Mouse (Mus musculus) limb, embryonic 14.5 days (tissue): Measurements from ENCODE around the gene Phf21a. TPM values are rescaled to one million over a fixed set of nuclear protein-coding genes. Genes with fewer than 3 reads are reported as not detected.

ENCODE experiments used
- ATAC-seq: fragments of 200-750 bp; cut with Nextera tagmentation; 2 replicates; pipeline ENCODE4 v1.8.0; 2017; ENCODE audit warnings: low read depth, moderate number of reproducible peaks, moderate TSS enrichment; ENCODE audit not compliant: low FRiP score
- DNase-seq: peaks from one replicate; pipeline ENCODE4 v3.0.0-alpha.2; 2015; ENCODE audit warnings: low spot score
- H3K27ac ChIP-seq: fragments of 300-500 bp; sonication (generic); replicated peaks from 2 replicates; pipeline ENCODE4 v1.5.1; 2014; ENCODE audit warnings: low read depth, mild to moderate bottlenecking, low read length, moderate library complexity, mixed read lengths
- H3K27me3 ChIP-seq: fragments of 300-500 bp; sonication (generic); 2 replicates; pipeline ENCODE4 v1.6.1; 2014; ENCODE audit warnings: low read length, mixed read lengths; ENCODE audit not compliant: control insufficient read depth, insufficient read depth
- H3K36me3 ChIP-seq: fragments of 300-500 bp; sonication (generic); 2 replicates; pipeline ENCODE4 v1.6.1; 2014; ENCODE audit warnings: mild to moderate bottlenecking, low read length, moderate library complexity, mixed read lengths; ENCODE audit not compliant: control insufficient read depth, insufficient read depth
- H3K4me1 ChIP-seq: fragments of 300-500 bp; sonication (generic); 2 replicates; pipeline ENCODE4 v1.6.1; 2014; ENCODE audit warnings: antibody characterized with exemption, low read length, mixed read lengths; ENCODE audit not compliant: control insufficient read depth, insufficient read depth
- H3K4me2 ChIP-seq: fragments of 300-500 bp; sonication (generic); replicated peaks from 2 replicates; pipeline ENCODE4 v1.6.1; 2014; ENCODE audit warnings: low read depth, mild to moderate bottlenecking, low read length, moderate library complexity; ENCODE audit not compliant: severe bottlenecking
- H3K4me3 ChIP-seq: fragments of 300-500 bp; sonication (generic); replicated peaks from 2 replicates; pipeline ENCODE4 v1.5.1; 2014; ENCODE audit warnings: low read length
- H3K9ac ChIP-seq: fragments of 300-500 bp; sonication (generic); 2 replicates; pipeline ENCODE4 v1.6.1; 2014; ENCODE audit warnings: mild to moderate bottlenecking, low read depth, low read length, moderate library complexity; ENCODE audit not compliant: severe bottlenecking
- H3K9me3 ChIP-seq: fragments of 300-500 bp; sonication (generic); 2 replicates; pipeline ENCODE4 v1.6.1; 2016; ENCODE audit warnings: low read length; ENCODE audit not compliant: control insufficient read depth
- POLR2A ChIP-seq: fragments of 200-500 bp; IDR thresholded peaks from 2 replicates; pipeline ENCODE4 v1.8.0; 2012; ENCODE audit warnings: inconsistent platforms, mild to moderate bottlenecking, moderate library complexity, borderline replicate concordance; ENCODE audit not compliant: insufficient read depth, insufficient read length; ENCODE audit errors: extremely low read depth
- WGBS: fragments of 180-500 bp; shearing (Covaris S2); extraction: QIAGEN DNeasy Blood & Tissue Kit; methylation state at CpG from one replicate; pipeline ENCODE4 v1.1.7; 2014; 5-methylcytosine and 5-hydroxymethylcytosine counted together
- polyA plus RNA-seq, 2 experiments: library from polyadenylated mRNA; depleted of rRNA in 1 of 2; stranded (reverse) in 1 of 2; unstranded in 1 of 2; fragments of >200 nt; fragmentation: Nextera tagmentation in 1 of 2; extraction: Ambion mirVana in 1 of 2; gene quantifications; 2 replicates each; pipeline versions ENCODE4 v1.2.1 to v1.2.3; 2012 to 2014

The Phf21a gene
- polyA plus RNA-seq, 2 experiments = 38.2 to 96.0 TPM

DNA sequence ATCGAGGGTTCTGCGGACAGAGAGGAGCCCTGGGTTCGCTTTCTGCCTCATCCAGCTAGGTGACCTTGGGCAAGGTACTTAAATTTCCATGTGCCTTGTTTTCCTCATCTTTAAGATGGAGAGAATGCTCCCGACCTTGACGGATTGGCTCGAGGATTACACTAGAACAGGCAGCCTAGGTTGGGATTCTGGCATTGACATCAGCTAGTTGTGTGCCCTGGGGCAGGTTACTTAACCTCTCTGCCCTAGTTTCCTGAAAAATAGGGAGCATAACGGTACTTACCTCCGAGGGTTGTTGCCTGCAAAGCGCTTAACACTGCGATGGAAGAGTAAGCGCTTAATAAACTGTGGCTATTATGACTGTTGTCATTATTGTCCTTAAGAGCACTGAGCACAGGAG, 34.0 kb upstream of the Phf21a start:
- ATAC-seq (no peak), DNase-seq (no peak)
- no peak for TF ChIP-seq POLR2A
- Histone ChIP-seq H3K9ac (peak overlapping the region; percentile 61), H3K4me1 (peaks cover 34% of the 10 kb centered on the region), H3K4me3 (peak overlapping the region; percentile 60), H3K36me3 (no peaks in the 10 kb centered on the region), H3K4me2 (peak overlapping the region; percentile 93), H3K27ac (no peak overlapping the region), H3K9me3 (no peaks in the 10 kb centered on the region), H3K27me3 (peaks cover 12% of the 10 kb centered on the region; the same call in 1 of the 2 replicates)
- 2% methylated on average over 11 of the region's 11 CpGs for WGBS

DNA sequence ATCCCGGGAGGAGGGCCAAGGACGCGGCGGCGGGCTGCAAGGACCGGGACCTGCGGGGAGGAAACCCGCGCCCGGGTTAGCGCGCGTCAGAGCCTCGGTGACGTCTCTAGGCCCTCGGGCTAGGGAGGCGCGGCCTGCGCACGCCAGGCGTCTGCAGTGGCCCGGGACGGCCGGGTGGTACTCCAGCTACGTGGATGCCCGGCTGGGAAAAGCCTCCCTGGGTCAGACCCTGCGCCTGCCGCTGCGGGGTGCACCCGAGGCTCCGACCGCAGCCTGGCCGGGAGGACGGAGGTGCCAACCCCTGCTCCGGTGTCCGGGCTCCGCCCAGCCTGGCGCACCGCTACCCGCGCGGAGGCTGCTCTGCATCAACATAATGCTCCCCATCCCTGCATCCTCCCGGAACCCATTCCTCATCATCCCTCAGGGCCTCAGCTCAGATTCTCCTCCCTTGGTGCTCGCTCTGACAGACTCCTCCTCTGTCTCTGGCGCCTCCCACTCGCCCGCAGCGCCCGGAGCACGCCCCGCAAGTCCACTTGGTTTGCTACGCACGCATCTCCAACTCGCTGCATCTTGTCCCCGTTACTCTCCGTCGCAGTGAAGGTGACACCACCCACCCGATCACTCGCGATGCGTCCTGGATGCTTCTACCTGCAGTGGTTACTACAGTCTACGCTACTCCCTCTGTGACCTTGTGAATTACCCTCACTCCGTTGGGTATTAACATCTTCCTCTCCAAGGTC, 33.3 kb upstream of the Phf21a start:
- H3K4me2 ChIP-seq = peak overlapping the region; percentile 93
- peaks cover 29% of the 10 kb centered on the region for H3K4me1 ChIP-seq
- ATAC-seq (no peak), DNase-seq (peak; percentile 54)
- no peak overlapping the region for H3K27ac ChIP-seq
- no peaks in the 10 kb centered on the region for H3K9me3 ChIP-seq
- 2% methylated on average over 54 of the region's 63 CpGs for WGBS
- TF ChIP-seq POLR2A = no peak
- no peaks in the 10 kb centered on the region for H3K36me3 ChIP-seq
- peak overlapping the region; percentile 61 for H3K9ac ChIP-seq
- peaks cover 12% of the 10 kb centered on the region; the same call in 1 of the 2 replicates for H3K27me3 ChIP-seq
- H3K4me3 ChIP-seq = peak overlapping the region; percentile 60

DNA sequence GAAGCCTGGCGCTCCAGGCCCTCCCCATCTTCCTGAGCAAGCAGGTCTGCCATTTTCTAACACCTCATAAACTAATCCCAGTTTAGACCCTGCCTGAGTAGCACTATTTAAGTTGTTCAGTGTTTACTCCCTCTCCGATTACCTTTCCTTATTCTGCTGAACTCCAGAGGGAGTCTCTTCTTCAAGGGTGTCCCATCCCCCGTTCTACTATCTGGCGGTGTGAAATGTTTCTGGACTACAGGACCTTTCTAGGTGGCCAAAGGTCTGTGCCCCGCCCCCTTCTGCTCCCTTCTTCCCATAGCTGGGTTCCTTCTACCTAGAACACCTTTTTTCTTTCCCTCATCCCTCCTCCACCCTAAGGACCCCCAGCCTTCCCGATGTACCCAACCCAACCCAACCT, 32.6 kb upstream of the Phf21a start:
- ATAC-seq = no peak
- peaks cover 12% of the 10 kb centered on the region; the same call in 1 of the 2 replicates for H3K27me3 ChIP-seq
- H3K9ac ChIP-seq = peak overlapping the region; percentile 61; the same call in 1 of the 2 replicates
- no peak for TF ChIP-seq POLR2A
- H3K9me3 ChIP-seq = no peaks in the 10 kb centered on the region
- no peaks in the 10 kb centered on the region for H3K36me3 ChIP-seq
- 14% methylated on average over 6 of the region's 6 CpGs for WGBS
- peak overlapping the region; percentile 93 for H3K4me2 ChIP-seq
- peaks cover 25% of the 10 kb centered on the region for H3K4me1 ChIP-seq
- no peak for DNase-seq
- peak overlapping the region; percentile 60 for H3K4me3 ChIP-seq
- no peak overlapping the region for H3K27ac ChIP-seq

DNA sequence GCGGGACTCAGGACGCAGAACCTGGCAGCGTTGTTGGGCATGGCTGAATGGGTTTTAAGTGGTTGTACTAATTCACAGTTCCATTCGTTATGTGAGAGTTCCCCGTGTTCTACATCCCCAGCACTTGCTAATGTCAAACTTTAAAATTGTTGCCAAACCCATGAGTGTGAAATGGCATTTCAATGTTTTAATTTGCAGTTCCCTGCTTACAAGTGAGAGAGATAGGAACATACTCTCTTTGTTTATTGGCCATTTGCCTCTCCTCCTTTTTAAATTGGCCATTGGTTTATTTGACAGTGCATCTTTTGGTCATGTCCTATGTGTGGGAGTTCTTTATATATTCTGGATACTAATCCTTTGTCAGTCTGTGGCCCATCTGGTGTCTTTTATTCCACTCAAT, 31.6 kb upstream of the Phf21a start:
- no peak overlapping the region for H3K4me3 ChIP-seq
- peaks cover 12% of the 10 kb centered on the region; the same call in 1 of the 2 replicates for H3K27me3 ChIP-seq
- TF ChIP-seq POLR2A = no peak
- peaks cover 15% of the 10 kb centered on the region for H3K4me1 ChIP-seq
- ATAC-seq = no peak
- H3K27ac ChIP-seq = no peak overlapping the region
- WGBS = 73% methylated on average over 5 of the region's 5 CpGs
- DNase-seq = no peak
- H3K36me3 ChIP-seq = no peaks in the 10 kb centered on the region
- no peak overlapping the region for H3K9ac ChIP-seq
- H3K9me3 ChIP-seq = no peaks in the 10 kb centered on the region
- H3K4me2 ChIP-seq = no peak overlapping the region

DNA sequence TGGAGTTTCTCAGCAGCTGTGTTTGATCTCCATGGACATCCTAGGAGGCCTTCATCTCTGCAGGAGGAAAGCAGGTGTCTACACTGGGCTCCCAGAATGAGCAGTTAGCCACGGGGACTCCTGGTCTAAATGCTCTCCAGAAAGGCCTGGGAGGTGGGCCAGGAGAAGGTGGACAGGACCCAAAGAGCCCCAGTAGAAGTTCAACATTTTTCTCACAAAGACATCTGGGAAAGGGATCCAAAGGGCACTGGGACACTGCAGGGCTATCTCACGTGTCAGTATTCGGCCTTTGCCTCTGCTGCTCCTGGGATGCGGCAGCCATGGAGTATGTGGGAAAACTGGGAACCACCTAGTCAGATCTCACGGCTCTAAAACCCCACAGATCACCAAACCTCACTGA, 29.8 kb upstream of the Phf21a start:
- no peak for TF ChIP-seq POLR2A
- no peak overlapping the region for H3K4me2 ChIP-seq

More for the DNA sequence above, 29.8 kb upstream of the Phf21a start:
- no peak for ATAC-seq
- Histone ChIP-seq H3K36me3 (no peaks in the 10 kb centered on the region), H3K9me3 (no peaks in the 10 kb centered on the region), H3K27me3 (peaks cover 12% of the 10 kb centered on the region; the same call in 1 of the 2 replicates), H3K4me3 (no peak overlapping the region), H3K4me1 (peaks cover 5% of the 10 kb centered on the region; the same call in 1 of the 2 replicates), H3K27ac (no peak overlapping the region), H3K9ac (no peak overlapping the region)
- WGBS = 62% methylated on average over 5 of the region's 5 CpGs
- no peak for DNase-seq
